ENCODE assay signal across 14 mouse cellular contexts in genomic region chr7:120866684-120867083, GRCm38 (mm10). TPM values are rescaled to one million over a fixed set of nuclear protein-coding genes. Genes with fewer than 3 reads are reported as not detected.
A peak's percentile ranks its signal among the peaks of the same experiment; 100 is the strongest.
DNase-seq lines count a peak whose midpoint lies in the region; ATAC-seq and TF ChIP-seq lines count a peak whose summit lies in the region.
"Had no signal": no experiment of that assay in that cellular context is flagged by ENCODE, and none has a peak within 500 bp of the region (broad histone marks: within the 10 kb centered on the region; RNA-seq: fewer than 3 reads in every experiment).

No protein-coding gene starts in this region.

- no peaks in the 10 kb centered on the region for H3K9me3 ChIP-seq in heart, postnatal 0 days (replicated peaks; ENCODE audit: control insufficient read depth, low read length)
- no peaks in the 10 kb centered on the region for H3K9me3 ChIP-seq in neural tube, embryonic 13.5 days
- H3K9me3 ChIP-seq: forebrain, embryonic 13.5 days had no signal

- no peak for ATAC-seq in heart, postnatal 0 days (ENCODE audit: insufficient read depth, low read depth)
- ATAC-seq in neural tube, embryonic 13.5 days (ENCODE audit: low read depth), result no peak
- ATAC-seq: forebrain, embryonic 13.5 days had no signal

- H3K9ac ChIP-seq in heart, postnatal 0 days (replicated peaks; ENCODE audit: low read depth, low read length), result no peak overlapping the region
- no peak overlapping the region for H3K9ac ChIP-seq in neural tube, embryonic 13.5 days

- no peaks in the 10 kb centered on the region for H3K27me3 ChIP-seq in heart, postnatal 0 days (ENCODE audit: control insufficient read depth, insufficient read depth, low read length)
- H3K27me3 ChIP-seq in neural tube, embryonic 13.5 days, result no peaks in the 10 kb centered on the region
- H3K27me3 ChIP-seq: forebrain, embryonic 13.5 days had no signal

- no peak for TF ChIP-seq EP300 in heart, postnatal 0 days (IDR thresholded peaks at IDR 0.05; ENCODE audit: low read depth)

- DNase-seq in adrenal gland, adult 2 months, result peak; percentile 52
- no peak for DNase-seq in adrenal gland, postnatal 36 days
- DNase-seq in heart, postnatal 0 days (ENCODE audit: low spot score), result no peak
- no peak for DNase-seq in heart, postnatal 36 days
- no peak for DNase-seq in neural tube, embryonic 10.5 days (ENCODE audit: extremely low spot score, low spot score)
- DNase-seq in layer of hippocampus, postnatal 10 days (ENCODE audit: low spot score in 2 of 2), result no peak
- no peak for DNase-seq in frontal cortex, adult 2 months (ENCODE audit: extremely low spot score in 1 of 2, low spot score in 1 of 2)
- DNase-seq: cerebellum, adult 11 months had no signal

- 48% methylated on average over 2 of the region's 2 CpGs for WGBS in heart, postnatal 0 days
- 84% methylated on average over 2 of the region's 2 CpGs for WGBS in neural tube, embryonic 13.5 days

- H3K4me1 ChIP-seq in heart, postnatal 0 days (ENCODE audit: control insufficient read depth, insufficient read depth), result peaks cover 66% of the 10 kb centered on the region
- H3K4me1 ChIP-seq in neural tube, embryonic 13.5 days (replicated peaks), result peaks cover 59% of the 10 kb centered on the region

- no peaks in the 10 kb centered on the region for H3K36me3 ChIP-seq in heart, postnatal 0 days (replicated peaks; ENCODE audit: control insufficient read depth, insufficient read depth, low read length)
- no peaks in the 10 kb centered on the region for H3K36me3 ChIP-seq in neural tube, embryonic 13.5 days

- peak overlapping the region; percentile 89 for H3K27ac ChIP-seq in heart, postnatal 0 days (ENCODE audit: low read depth)
- peak overlapping the region; percentile 83; the same call in 1 of the 2 replicates for H3K27ac ChIP-seq in neural tube, embryonic 13.5 days (replicated peaks)
- H3K27ac ChIP-seq: forebrain, embryonic 13.5 days had no signal

- no peak overlapping the region for H3K4me3 ChIP-seq in heart, postnatal 0 days (ENCODE audit: low read depth, low read length)
- H3K4me3 ChIP-seq in neural tube, embryonic 13.5 days, result no peak overlapping the region
- H3K4me3 ChIP-seq: forebrain, embryonic 13.5 days had no signal

- no peak for TF ChIP-seq CTCF in heart, postnatal 0 days (IDR thresholded peaks at IDR 0.05; ENCODE audit: low read depth)

- H3K4me2 ChIP-seq in heart, postnatal 0 days (ENCODE audit: low read depth, low read length), result no peak overlapping the region
- H3K4me2 ChIP-seq in neural tube, embryonic 13.5 days, result no peak overlapping the region
- H3K4me2 ChIP-seq: forebrain, embryonic 13.5 days had no signal

- intact Hi-C loops in heart, postnatal 36 days (cut with DNase I), result no loop called here

RNA-seq across cellular contexts. Expression of gene Eef2k, which starts 24.1 kb away (rescaled TPM):
- 10 to 100 TPM; 28.3 to 37.6 TPM for total RNA-seq in adrenal gland, adult 2 months (2021)
- polyA plus RNA-seq in adrenal gland, adult 2 months (2012; rRNA removed), result 16.6 and 17.1 TPM in 2 replicates
- total RNA-seq in adrenal gland, postnatal 36 days (2021), result 10 to 100 TPM; 25.6 to 51.8 TPM
- total RNA-seq in heart, postnatal 0 days (2014; rRNA removed; ENCODE audit: low replicate concordance), result 31.9 and 48.2 TPM in 2 replicates
- polyA plus RNA-seq in heart, postnatal 0 days (2015; fragmentation: Nextera tagmentation; extraction: Ambion mirVana), result 22.7 and 23.6 TPM in 2 replicates
- total RNA-seq in heart, postnatal 36 days (2021), result 10 to 100 TPM; 34.3 TPM
- polyA plus RNA-seq in neural tube, embryonic 13.5 days (2015; fragmentation: Nextera tagmentation; extraction: Ambion mirVana), result 29.2 and 34.1 TPM in 2 replicates
- total RNA-seq in layer of hippocampus, postnatal 10 days (2021), result 10 to 100 TPM; 38.9 to 41.7 TPM
- 30.5 and 35.3 TPM in 2 replicates for polyA plus RNA-seq in frontal cortex, adult 2 months (2012; rRNA removed)

RNA-seq across cellular contexts. Expression of gene Polr3e, which starts 50.9 kb away (rescaled TPM):
- 10 to 100 TPM; 22.5 to 23.0 TPM for total RNA-seq in adrenal gland, adult 2 months (2021)
- 15.1 and 15.5 TPM in 2 replicates for polyA plus RNA-seq in adrenal gland, adult 2 months (2012; rRNA removed)
- total RNA-seq in adrenal gland, postnatal 36 days (2021), result 10 to 100 TPM; 23.1 to 25.9 TPM
- 14.5 and 20.6 TPM in 2 replicates for total RNA-seq in heart, postnatal 0 days (2014; rRNA removed; ENCODE audit: low replicate concordance)
- polyA plus RNA-seq in heart, postnatal 0 days (2015; fragmentation: Nextera tagmentation; extraction: Ambion mirVana), result 11.5 and 12.2 TPM in 2 replicates
- total RNA-seq in heart, postnatal 36 days (2021), result 10 to 100 TPM in 1 of 2 experiments, 1 to 10 TPM in 1; 8.2 to 10.5 TPM
- 21.4 and 24.7 TPM in 2 replicates for polyA plus RNA-seq in neural tube, embryonic 13.5 days (2015; fragmentation: Nextera tagmentation; extraction: Ambion mirVana)
- total RNA-seq in layer of hippocampus, postnatal 10 days (2021), result 10 to 100 TPM; 31.3 to 32.0 TPM
- 28.2 and 30.9 TPM in 2 replicates for polyA plus RNA-seq in frontal cortex, adult 2 months (2012; rRNA removed)

RNA-seq across cellular contexts. Expression of gene Gm5737, which starts 54.5 kb away (rescaled TPM):
- not detected for total RNA-seq in adrenal gland, adult 2 months (2021)
- polyA plus RNA-seq in adrenal gland, adult 2 months (2012; rRNA removed), result not detected in 2 replicates
- total RNA-seq in adrenal gland, postnatal 36 days (2021), result not detected
- total RNA-seq in heart, postnatal 0 days (2014; rRNA removed; ENCODE audit: low replicate concordance), result not detected in 2 replicates
- polyA plus RNA-seq in heart, postnatal 0 days (2015; fragmentation: Nextera tagmentation; extraction: Ambion mirVana), result not detected in 2 replicates
- total RNA-seq in heart, postnatal 36 days (2021), result under 1 TPM in 1 of 2 experiments, not detected in 1; 0.27 TPM
- not detected in 2 replicates for polyA plus RNA-seq in neural tube, embryonic 13.5 days (2015; fragmentation: Nextera tagmentation; extraction: Ambion mirVana)
- under 1 TPM in 1 of 2 experiments, not detected in 1; 0.27 TPM for total RNA-seq in layer of hippocampus, postnatal 10 days (2021)
- polyA plus RNA-seq in frontal cortex, adult 2 months (2012; rRNA removed), result not detected in 2 replicates
- total RNA-seq: adrenal gland, postnatal 4 days; left cerebral cortex, postnatal 36 days; megakaryocyte progenitor cell, adult 5-6 weeks had no signal
- polyA plus RNA-seq: forebrain, embryonic 13.5 days; thymus, postnatal 0 days had no signal
